Mouse (Mus musculus) lung, postnatal 0 days (tissue): ENCODE measurements around the gene Rsf1.

Source experiments
- CTCF ChIP-seq: IDR thresholded peaks from 2 replicates; pipeline ENCODE4 v1.5.1; 2016; ENCODE audit warnings: antibody characterized with exemption, mild to moderate bottlenecking
- EP300 ChIP-seq: IDR thresholded peaks from 2 replicates; pipeline ENCODE4 v1.6.1; 2016; ENCODE audit warnings: antibody characterized with exemption, mild to moderate bottlenecking, control low read depth

DNA sequence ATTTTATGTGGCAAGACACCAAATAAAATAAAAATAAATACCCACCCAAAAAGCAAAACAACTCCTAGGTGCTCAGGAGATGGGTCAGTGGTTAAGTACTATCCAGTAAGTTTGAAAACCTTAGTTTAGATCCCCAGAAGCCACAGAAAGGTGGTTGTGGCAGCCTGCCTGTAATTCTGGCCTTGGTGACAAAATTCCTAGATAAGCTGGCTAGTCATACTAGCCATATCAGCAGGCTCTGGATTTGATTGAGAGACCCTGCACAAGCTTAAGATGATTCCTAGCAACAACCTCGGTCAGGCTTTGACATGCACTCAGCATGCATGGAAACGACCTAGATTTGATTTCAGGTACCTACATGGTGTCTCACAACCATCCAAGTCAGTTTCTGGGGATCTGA, 49.7 kb downstream of the Rsf1 start:
- TF ChIP-seq CTCF (no peak), EP300 (no peak)
